In the genomic region with DNA sequence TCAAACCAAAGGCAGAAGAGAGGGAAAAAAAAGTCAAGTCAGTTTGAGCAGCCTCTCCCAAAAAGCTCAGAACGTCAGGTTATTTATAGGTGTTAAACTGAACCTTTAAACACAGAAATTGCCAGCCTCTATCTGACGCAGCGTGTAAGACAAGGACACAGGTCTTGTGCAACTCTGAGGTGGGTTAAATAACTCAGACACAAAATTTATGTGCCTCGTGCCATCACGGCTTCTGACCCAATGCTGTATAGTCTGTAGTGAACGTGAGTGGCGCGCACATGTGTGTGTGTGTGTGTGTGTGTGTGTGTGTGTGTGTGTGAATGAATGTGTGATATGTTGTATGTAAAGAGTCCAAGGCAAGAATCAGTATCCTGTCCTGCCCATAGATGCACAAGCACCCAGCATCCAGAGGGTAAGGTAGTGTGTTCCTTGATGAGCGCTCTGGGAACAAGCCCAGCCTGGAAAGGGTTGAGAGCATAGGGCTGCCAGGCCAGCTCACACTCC, we compare ENCODE assay signal across 9 mouse cellular contexts.
DNase-seq lines count a peak whose midpoint lies in the region; ATAC-seq and TF ChIP-seq lines count a peak whose summit lies in the region.
"Had no signal": no experiment of that assay in that cellular context is flagged by ENCODE, and none has a peak within 500 bp of the region (broad histone marks: within the 10 kb centered on the region; RNA-seq: fewer than 3 reads in every experiment).

No protein-coding gene starts in this region.

- TF ChIP-seq CTCF in E14TG2a.4 (conservative IDR thresholded peaks at IDR 0.05; ENCODE audit: low read length): no peak

- no peaks in the 10 kb centered on the region for H3K36me3 ChIP-seq in heart, embryonic 12.5 days
- no peaks in the 10 kb centered on the region for H3K36me3 ChIP-seq in E14TG2a.4 (ENCODE audit: insufficient read depth, low read length)
- H3K36me3 ChIP-seq in forebrain, embryonic 12.5 days (replicated peaks): no peaks in the 10 kb centered on the region
- H3K36me3 ChIP-seq in liver, embryonic 15.5 days (replicated peaks): no peaks in the 10 kb centered on the region

- intact Hi-C loops in heart, postnatal 36 days (cut with DNase I): loop anchor here (10.0 kb wide), 1 partner anchor 167 kb away; no protein-coding TSS in a partner anchor

- ATAC-seq in heart, embryonic 12.5 days (ENCODE audit: insufficient number of reproducible peaks, low FRiP score): no peak
- peak; percentile 49 for ATAC-seq in forebrain, embryonic 12.5 days (ENCODE audit: low FRiP score)
- no peak for ATAC-seq in liver, embryonic 15.5 days (ENCODE audit: insufficient read depth)

- DNase-seq in heart, postnatal 36 days: no peak
- DNase-seq in thymus, adult 18-20 months: no peak
- no peak for DNase-seq in spleen, postnatal 10 days (ENCODE audit: low spot score in 2 of 2)
- DNase-seq in retina, postnatal 1 day: no peak

- H3K4me2 ChIP-seq in heart, embryonic 12.5 days: peak overlapping the region; percentile 58
- peak overlapping the region; percentile 40 for H3K4me2 ChIP-seq in forebrain, embryonic 12.5 days
- peak overlapping the region; percentile 42; the same call in 1 of the 2 replicates for H3K4me2 ChIP-seq in liver, embryonic 15.5 days

- peak overlapping the region; percentile 10; the same call in 1 of the 2 replicates for H3K9ac ChIP-seq in heart, embryonic 12.5 days
- 0 out of 2 replicates have a peak overlapping the region, but pooled peaks have one; percentile 8 for H3K9ac ChIP-seq in forebrain, embryonic 12.5 days
- H3K9ac ChIP-seq in liver, embryonic 15.5 days: no peak overlapping the region

- WGBS in heart, embryonic 12.5 days: 45% methylated on average over 9 of the region's 9 CpGs
- whole genome bisulfite sequencing in forebrain, embryonic 12.5 days: 30% methylated on average over 9 of the region's 9 CpGs
- WGBS in liver, embryonic 15.5 days (ENCODE audit: insufficient replicate concordance): 54% methylated on average over 9 of the region's 9 CpGs

- no peaks in the 10 kb centered on the region for H3K9me3 ChIP-seq in heart, embryonic 12.5 days (replicated peaks)
- H3K9me3 ChIP-seq in E14TG2a.4 (ENCODE audit: low read length): no peaks in the 10 kb centered on the region
- no peaks in the 10 kb centered on the region for H3K9me3 ChIP-seq in forebrain, embryonic 12.5 days
- H3K9me3 ChIP-seq in liver, embryonic 15.5 days (replicated peaks): no peaks in the 10 kb centered on the region

- no peaks in the 10 kb centered on the region; the same call in 1 of the 2 replicates for H3K27me3 ChIP-seq in heart, embryonic 12.5 days (replicated peaks)
- peaks cover 24% of the 10 kb centered on the region for H3K27me3 ChIP-seq in E14TG2a.4 (ENCODE audit: insufficient read depth, low read length)
- H3K27me3 ChIP-seq in forebrain, embryonic 12.5 days: peaks cover 30% of the 10 kb centered on the region
- peaks cover 24% of the 10 kb centered on the region for H3K27me3 ChIP-seq in liver, embryonic 15.5 days
- H3K27me3 ChIP-seq: CH12.LX had no signal

- peak overlapping the region; percentile 23; the same call in 1 of the 2 replicates for H3K4me3 ChIP-seq in heart, embryonic 12.5 days
- H3K4me3 ChIP-seq in E14TG2a.4 (replicated peaks; ENCODE audit: low read length): peak overlapping the region; percentile 35; the same call in 1 of the 2 replicates
- no peak overlapping the region for H3K4me3 ChIP-seq in forebrain, embryonic 12.5 days (replicated peaks)
- no peak overlapping the region for H3K4me3 ChIP-seq in liver, embryonic 15.5 days (replicated peaks)

- peaks cover 37% of the 10 kb centered on the region for H3K4me1 ChIP-seq in heart, embryonic 12.5 days (replicated peaks)
- peaks cover 70% of the 10 kb centered on the region for H3K4me1 ChIP-seq in E14TG2a.4 (replicated peaks; ENCODE audit: low read depth, low read length)
- H3K4me1 ChIP-seq in forebrain, embryonic 12.5 days: peaks cover 51% of the 10 kb centered on the region
- peaks cover 21% of the 10 kb centered on the region; the same call in 1 of the 2 replicates for H3K4me1 ChIP-seq in liver, embryonic 15.5 days (replicated peaks)

- peak overlapping the region; percentile 30; the same call in 1 of the 2 replicates for H3K27ac ChIP-seq in heart, embryonic 12.5 days (ENCODE audit: poor library complexity, severe bottlenecking)
- H3K27ac ChIP-seq in forebrain, embryonic 12.5 days: peak overlapping the region; percentile 73; the same call in 1 of the 2 replicates
- H3K27ac ChIP-seq in liver, embryonic 15.5 days (replicated peaks): no peak overlapping the region

Comparison
In these comparisons a context has a peak if more than half of its experiments do, and no peak if none do; other contexts are left out.
1. H3K4me3 ChIP-seq: peak in heart, embryonic 12.5 days (single experiment) and E14TG2a.4 (single experiment); none in forebrain, embryonic 12.5 days (single experiment) and liver, embryonic 15.5 days (single experiment).
2. Peak in every context shown above with its lines, with median percentiles within 50 percentile points of each other: H3K4me2 ChIP-seq.